Mouse (Mus musculus): Measurements from ENCODE around the gene Fzd2.
"Not testable (repeated sequence)": the region's sequence is repeated elsewhere in the genome, so short reads cannot be mapped to it uniquely, and the experiment has no call there.

The Fzd2 gene

GRCm38 (mm10) chr11:102581281-102582015, 22.7 kb upstream of the Fzd2 start:
- no peak for DNase-seq (ENCODE audit: low read depth, low spot score)

- peak; percentile 94 for DNase-seq (ENCODE audit: low read depth, low spot score)
These were observed 22.1 kb upstream of the Fzd2 start for GRCm38 (mm10) chr11:102582016-102582610.

- DNase-seq (ENCODE audit: low read depth, low spot score): peak; percentile 89
These were observed 21.5 kb upstream of the Fzd2 start for GRCm38 (mm10) chr11:102582736-102583135.

- peak; percentile 84 for DNase-seq (ENCODE audit: low read depth, low spot score)
These were observed 17.6 kb upstream of the Fzd2 start for GRCm38 (mm10) chr11:102586445-102587130.

GRCm38 (mm10) chr11:102587554-102587953, 16.6 kb upstream of the Fzd2 start:
- peak; percentile 74 for DNase-seq (ENCODE audit: low read depth, low spot score)

GRCm38 (mm10) chr11:102595341-102595820, 8.8 kb upstream of the Fzd2 start:
- peak; percentile 51 for DNase-seq (ENCODE audit: low read depth, low spot score)

- peak; percentile 74 for DNase-seq (ENCODE audit: low read depth, low spot score)
These were observed 4.3 kb upstream of the Fzd2 start for GRCm38 (mm10) chr11:102599912-102600311.

GRCm38 (mm10) chr11:102602816-102603495, 1.2 kb upstream of the Fzd2 start:
- DNase-seq (ENCODE audit: low read depth, low spot score): peak; percentile 56

GRCm38 (mm10) chr11:102603496-102603850, 723 bp upstream of the Fzd2 start:
- peak; percentile 90 for DNase-seq (ENCODE audit: low read depth, low spot score)

GRCm38 (mm10) chr11:102604777-102605552, 769 bp downstream of the Fzd2 start:
- DNase-seq (ENCODE audit: low read depth, low spot score): peak; percentile 82

- peak; percentile 34 for DNase-seq (ENCODE audit: low read depth, low spot score)
These were observed 1.6 kb downstream of the Fzd2 start for GRCm38 (mm10) chr11:102605553-102606416.

- no peak for DNase-seq (ENCODE audit: low read depth, low spot score)
These were observed 2.6 kb downstream of the Fzd2 start for GRCm38 (mm10) chr11:102606751-102607171.

- DNase-seq (ENCODE audit: low read depth, low spot score): not testable (repeated sequence)
These were observed 3.0 kb downstream of the Fzd2 start for GRCm38 (mm10) chr11:102607201-102607600.

- no peak for DNase-seq (ENCODE audit: low read depth, low spot score)
These were observed 3.7 kb downstream of the Fzd2 start for GRCm38 (mm10) chr11:102607686-102608548.

- no peak for DNase-seq (ENCODE audit: low read depth, low spot score)
These were observed 4.5 kb downstream of the Fzd2 start for GRCm38 (mm10) chr11:102608691-102609090.

GRCm38 (mm10) chr11:102609483-102609882, 5.3 kb downstream of the Fzd2 start:
- DNase-seq (ENCODE audit: low read depth, low spot score): no peak

- no peak for DNase-seq (ENCODE audit: low read depth, low spot score)
These were observed 6.1 kb downstream of the Fzd2 start for GRCm38 (mm10) chr11:102610260-102610659.

- no peak for DNase-seq (ENCODE audit: low read depth, low spot score)
These were observed 6.6 kb downstream of the Fzd2 start for GRCm38 (mm10) chr11:102610675-102611316.

GRCm38 (mm10) chr11:102611317-102611705, 7.1 kb downstream of the Fzd2 start:
- no peak for DNase-seq (ENCODE audit: low read depth, low spot score)

Measured in R1 (cell line).